Mouse (Mus musculus): Measurements from ENCODE around the gene Csmd2.

DNA sequence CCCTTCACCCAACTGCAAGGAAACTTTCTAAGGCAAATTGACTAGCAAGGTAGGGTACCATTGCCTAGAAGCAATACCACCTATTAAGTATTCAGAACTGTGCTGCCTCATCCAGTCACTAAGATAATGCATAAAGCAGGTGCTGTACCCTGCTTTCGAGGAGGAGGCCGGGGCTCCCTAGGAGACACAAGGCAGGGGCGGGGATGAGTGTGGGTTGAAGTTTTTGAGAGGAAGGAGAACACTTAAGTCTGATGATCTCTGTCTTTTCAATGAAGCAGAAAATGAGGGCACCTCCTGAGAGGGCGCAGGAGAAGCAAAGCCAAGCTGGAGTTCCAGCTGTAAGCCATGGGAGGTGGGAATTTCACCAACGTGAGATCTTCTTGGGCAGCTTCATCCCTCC, 271.6 kb downstream of the Csmd2 start:
- TF ChIP-seq POLR2A (IDR thresholded peaks at IDR 0.05; ENCODE audit: borderline replicate concordance, extremely low read depth, low read depth, low read length) (no peak), CTCF (IDR thresholded peaks at IDR 0.05; ENCODE audit: insufficient read depth, low read length) (no peak)

All from lung, adult 2 months (tissue).